In genomic region chr10:24753536-24754250, GRCm38 (mm10) we compare ENCODE assay signal across 8 mouse cellular contexts. TPM values are rescaled to one million over a fixed set of nuclear protein-coding genes. Genes with fewer than 3 reads are reported as not detected.
DNase-seq lines count a peak whose midpoint lies in the region; ATAC-seq lines count a peak whose summit lies in the region.

No protein-coding gene starts in this region.

- no peak overlapping the region for H3K4me3 ChIP-seq in kidney, embryonic 14.5 days (ENCODE audit: low read length)
- H3K4me3 ChIP-seq in embryonic facial prominence, embryonic 10.5 days: peak overlapping the region; percentile 43
- peak overlapping the region; percentile 29 for H3K4me3 ChIP-seq in intestine, embryonic 15.5 days (replicated peaks)
- H3K4me3 ChIP-seq in midbrain, embryonic 13.5 days (replicated peaks): no peak overlapping the region

- H3K27me3 ChIP-seq in kidney, embryonic 14.5 days (ENCODE audit: control insufficient read depth, insufficient read depth, low read length): no peaks in the 10 kb centered on the region
- H3K27me3 ChIP-seq in embryonic facial prominence, embryonic 10.5 days (replicated peaks; ENCODE audit: low read depth, poor library complexity, severe bottlenecking): 0 out of 2 replicates have a peak, but pooled peaks cover 11% of the 10 kb centered on the region
- no peaks in the 10 kb centered on the region for H3K27me3 ChIP-seq in intestine, embryonic 15.5 days (replicated peaks)
- no peaks in the 10 kb centered on the region for H3K27me3 ChIP-seq in midbrain, embryonic 13.5 days

- no peak overlapping the region for H3K9ac ChIP-seq in kidney, embryonic 14.5 days (ENCODE audit: low read depth, low read length)
- H3K9ac ChIP-seq in intestine, embryonic 15.5 days: no peak overlapping the region
- H3K9ac ChIP-seq in midbrain, embryonic 13.5 days (replicated peaks): no peak overlapping the region

- 69% methylated on average over 16 of the region's 16 CpGs for WGBS in kidney, embryonic 14.5 days
- 75% methylated on average over 16 of the region's 16 CpGs for WGBS in embryonic facial prominence, embryonic 10.5 days
- WGBS in intestine, embryonic 15.5 days: 49% methylated on average over 16 of the region's 16 CpGs
- WGBS in midbrain, embryonic 13.5 days: 81% methylated on average over 16 of the region's 16 CpGs

- no peak for ATAC-seq in kidney, embryonic 14.5 days (ENCODE audit: low FRiP score, low TSS enrichment)
- ATAC-seq in intestine, embryonic 15.5 days: peak; percentile 75
- ATAC-seq in midbrain, embryonic 13.5 days: no peak

- DNase-seq in kidney, adult 9 months: no peak
- no peak for DNase-seq in embryonic facial prominence, embryonic 10.5 days (ENCODE audit: low spot score)
- no peak for DNase-seq in cerebellum, postnatal 10 days
- no peak for DNase-seq in ovary, postnatal 14 days (ENCODE audit: low spot score)
- DNase-seq in adrenal gland, adult 18-20 months (ENCODE audit: low spot score in 2 of 2): no peak

- peak overlapping the region; percentile 29; the same call in 1 of the 2 replicates for H3K4me2 ChIP-seq in kidney, embryonic 14.5 days (replicated peaks; ENCODE audit: low read depth, low read length)
- H3K4me2 ChIP-seq in intestine, embryonic 15.5 days (replicated peaks): peak overlapping the region; percentile 48
- H3K4me2 ChIP-seq in midbrain, embryonic 13.5 days (replicated peaks): peak overlapping the region; percentile 40; the same call in 1 of the 2 replicates

- H3K36me3 ChIP-seq in kidney, embryonic 14.5 days (ENCODE audit: control insufficient read depth, insufficient read depth, low read length): no peaks in the 10 kb centered on the region
- no peaks in the 10 kb centered on the region for H3K36me3 ChIP-seq in embryonic facial prominence, embryonic 10.5 days (replicated peaks)
- H3K36me3 ChIP-seq in intestine, embryonic 15.5 days: no peaks in the 10 kb centered on the region
- H3K36me3 ChIP-seq in midbrain, embryonic 13.5 days: no peaks in the 10 kb centered on the region

- H3K27ac ChIP-seq in kidney, embryonic 14.5 days (ENCODE audit: low read depth, low read length): no peak overlapping the region
- no peak overlapping the region; the same call in 1 of the 2 replicates for H3K27ac ChIP-seq in embryonic facial prominence, embryonic 10.5 days (replicated peaks)
- peak overlapping the region; percentile 61 for H3K27ac ChIP-seq in intestine, embryonic 15.5 days
- H3K27ac ChIP-seq in midbrain, embryonic 13.5 days: no peak overlapping the region

- H3K9me3 ChIP-seq in kidney, embryonic 14.5 days (ENCODE audit: control insufficient read depth, low read length): no peaks in the 10 kb centered on the region
- H3K9me3 ChIP-seq in embryonic facial prominence, embryonic 10.5 days: no peaks in the 10 kb centered on the region
- H3K9me3 ChIP-seq in intestine, embryonic 15.5 days: no peaks in the 10 kb centered on the region
- no peaks in the 10 kb centered on the region for H3K9me3 ChIP-seq in midbrain, embryonic 13.5 days

- H3K4me1 ChIP-seq in kidney, embryonic 14.5 days (ENCODE audit: control insufficient read depth, insufficient read depth, low read length): no peaks in the 10 kb centered on the region
- H3K4me1 ChIP-seq in embryonic facial prominence, embryonic 10.5 days: peaks cover 16% of the 10 kb centered on the region; the same call in 1 of the 2 replicates
- H3K4me1 ChIP-seq in intestine, embryonic 15.5 days (replicated peaks): 0 out of 2 replicates have a peak, but pooled peaks cover 2% of the 10 kb centered on the region
- peaks cover 10% of the 10 kb centered on the region; the same call in 1 of the 2 replicates for H3K4me1 ChIP-seq in midbrain, embryonic 13.5 days (replicated peaks)

RNA-seq across cellular contexts. Expression of gene Enpp1, which starts 41.7 kb away (rescaled TPM):
- 0.90 and 2.5 TPM in 2 replicates for polyA plus RNA-seq in kidney, embryonic 14.5 days (2014; fragmentation: Nextera tagmentation; extraction: Ambion mirVana)
- polyA plus RNA-seq in embryonic facial prominence, embryonic 10.5 days (2016; fragmentation: Nextera tagmentation; extraction: Ambion mirVana): 0.62 and 1.0 TPM in 2 replicates
- 8.2 and 8.7 TPM in 2 replicates for polyA plus RNA-seq in intestine, embryonic 15.5 days (2015; fragmentation: Nextera tagmentation; extraction: Ambion mirVana)
- 1.7 and 2.1 TPM in 2 replicates for polyA plus RNA-seq in midbrain, embryonic 13.5 days (2015; fragmentation: Nextera tagmentation; extraction: Ambion mirVana)
- total RNA-seq in adrenal gland, adult 18-20 months (2021): 1 to 10 TPM; 2.4 to 2.6 TPM

Comparison
In these comparisons a context has a peak if more than half of its experiments do, and no peak if none do; other contexts are left out.
1. H3K4me3 ChIP-seq: peak in embryonic facial prominence, embryonic 10.5 days (single experiment) and intestine, embryonic 15.5 days (single experiment); none in kidney, embryonic 14.5 days (single experiment) and midbrain, embryonic 13.5 days (single experiment).
2. Peak in every context shown above with its lines, with median percentiles within 50 percentile points of each other: H3K4me2 ChIP-seq.